Mouse (Mus musculus) E14TG2a.4 (cell line): ENCODE results near the gene R3hdml.

Source experiments
- CTCF ChIP-seq: conservative IDR thresholded peaks from 2 replicates; pipeline ENCODE4 v1.5.1; 2014; ENCODE audit warnings: low read length
- NANOG ChIP-seq: IDR thresholded peaks from 2 replicates; pipeline ENCODE4 v1.6.1; 2014; ENCODE audit warnings: borderline replicate concordance, low read length, mixed read lengths
- POU5F1 ChIP-seq: IDR thresholded peaks from 2 replicates; pipeline ENCODE4 v1.6.1; 2014; ENCODE audit warnings: low read length, borderline replicate concordance

GRCm38 (mm10) chr2:163491351-163491750 is 767 bp upstream of the R3hdml start:
- TF ChIP-seq NANOG = no peak
- TF ChIP-seq CTCF = no peak
- TF ChIP-seq POU5F1 = no peak
